Mouse (Mus musculus): Measurements from ENCODE around the gene Gm15517.

DNA sequence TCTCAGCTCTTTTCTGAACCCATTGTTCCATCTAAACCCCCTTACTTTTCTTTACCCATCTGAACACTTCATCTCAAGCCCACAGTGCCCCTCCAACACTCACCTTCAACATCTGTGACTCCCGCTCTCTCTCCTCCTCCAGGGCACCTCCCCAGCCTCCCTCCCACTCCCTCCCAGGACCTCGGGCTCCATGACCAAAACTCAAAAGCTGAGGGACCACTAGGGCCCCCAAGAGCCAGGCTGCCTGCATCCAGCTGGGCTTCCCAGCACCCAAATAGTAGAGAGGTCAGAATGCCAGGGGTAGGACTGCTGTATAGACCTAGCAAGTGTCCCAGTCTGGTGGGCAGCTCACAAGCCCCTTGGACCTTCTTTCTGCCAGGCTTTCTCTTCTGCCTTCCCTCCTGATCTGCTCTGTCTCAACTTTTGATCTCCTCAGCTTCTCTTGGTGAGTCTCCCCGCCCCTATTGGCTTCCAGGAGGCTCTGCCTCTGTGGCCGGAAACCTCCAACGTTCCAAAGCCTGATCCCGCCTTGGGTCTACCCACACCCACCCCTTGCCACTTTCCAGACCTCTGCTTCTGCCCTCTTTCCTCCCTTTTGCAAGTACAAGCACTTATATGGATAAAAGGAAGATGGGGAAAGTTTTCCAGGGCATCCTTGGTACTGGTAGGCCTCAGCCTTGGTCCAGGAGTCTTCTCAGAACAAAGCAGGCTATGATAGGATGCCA, 45.4 kb downstream of the Gm15517 start, which contains the start of gene Clec11a:
- TF ChIP-seq POLR2A (IDR thresholded peaks at IDR 0.05; ENCODE audit: borderline replicate concordance, low read depth, low read length) = no peak
- no peak for TF ChIP-seq CTCF (IDR thresholded peaks at IDR 0.05; ENCODE audit: low read depth, low read length)

Measured in bone marrow macrophage, adult 2 months (primary cell).